Mouse (Mus musculus): ENCODE data around the gene Prkcg. TPM values are rescaled to one million over a fixed set of nuclear protein-coding genes. Genes with fewer than 3 reads are reported as not detected.
"Not testable (repeated sequence)": the region's sequence is repeated elsewhere in the genome, so short reads cannot be mapped to it uniquely, and the experiment has no call there.

Gene Prkcg
- total RNA-seq (2017): not detected in 2 replicates

DNA sequence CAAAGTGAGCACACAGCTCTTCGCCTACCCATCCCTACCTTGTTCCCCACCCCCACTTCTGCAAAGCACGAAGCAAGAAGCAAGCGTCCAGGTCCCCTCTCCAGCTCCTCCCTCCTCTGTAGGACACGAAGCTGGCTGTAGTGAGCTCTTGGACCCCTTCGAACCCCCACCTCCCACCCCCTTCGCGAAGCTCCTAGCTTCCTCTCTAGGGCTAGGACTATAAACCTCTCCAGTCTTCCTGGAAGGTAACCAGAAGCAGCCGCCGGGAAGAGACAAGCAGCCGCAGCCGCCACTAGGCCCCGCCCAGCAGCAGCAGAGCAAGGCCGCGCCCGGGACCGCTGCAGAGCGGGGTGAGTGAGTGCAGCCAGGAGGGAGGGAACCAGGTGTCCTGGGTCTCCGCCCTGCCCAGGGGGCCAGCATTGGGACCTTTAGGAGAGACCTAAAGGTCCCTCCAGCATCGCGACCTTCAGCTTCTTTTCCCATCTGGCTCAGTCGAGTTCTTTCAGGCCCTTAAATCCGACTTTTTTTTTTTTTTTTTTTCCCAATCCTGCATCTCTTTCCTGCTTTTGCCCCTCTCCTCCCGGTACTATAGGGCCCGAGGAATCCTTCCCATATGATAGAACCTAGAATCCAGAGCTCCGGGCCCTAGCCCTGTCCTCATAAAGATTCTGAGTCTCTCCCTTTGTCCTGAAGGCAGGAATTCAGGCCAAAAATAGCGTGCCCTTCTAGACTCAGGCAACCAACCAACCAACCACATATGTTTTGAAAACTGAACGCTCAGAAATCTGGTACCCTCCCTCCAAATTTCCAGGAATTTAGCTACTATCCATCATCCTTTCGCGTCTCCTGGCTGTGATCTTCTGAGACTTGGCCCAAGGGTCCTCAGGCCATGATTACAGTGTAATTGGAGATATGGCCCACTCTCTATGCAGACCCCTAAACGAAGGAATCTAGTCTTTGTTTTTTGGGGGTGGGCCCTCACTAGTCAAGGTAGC is at the start of gene Prkcg, which contains the start of gene Myadm:
Gene Prkcg, plus strand, starts transcription at position 204 of the 995 bp plus-strand sequence.
Gene Myadm, plus strand, starts transcription at position 105 of the 995 bp plus-strand sequence.
- peak; percentile 57 for ATAC-seq (replicated peaks; ENCODE audit: low read depth, poor library complexity, severe bottlenecking)

DNA sequence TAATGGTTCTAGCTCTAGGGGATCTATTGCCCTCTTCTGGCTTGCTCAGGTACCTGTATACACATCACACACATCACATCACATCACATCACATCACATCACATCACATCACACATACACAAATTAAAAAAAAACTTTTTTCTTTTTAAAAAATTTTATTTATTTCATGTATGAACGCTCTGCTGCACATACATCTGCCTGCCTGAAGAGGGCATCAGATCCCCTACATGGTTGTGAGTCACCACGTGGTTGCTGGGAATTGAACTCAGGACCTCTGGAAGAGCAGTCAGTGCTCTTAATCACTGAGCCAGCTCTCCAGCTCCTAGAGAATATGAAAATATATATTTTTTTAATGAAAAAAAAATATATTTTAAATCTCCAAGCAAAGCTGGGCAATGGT is 49.8 kb upstream of the Prkcg start:
- ATAC-seq (replicated peaks; ENCODE audit: low read depth, poor library complexity, severe bottlenecking): no peak

DNA sequence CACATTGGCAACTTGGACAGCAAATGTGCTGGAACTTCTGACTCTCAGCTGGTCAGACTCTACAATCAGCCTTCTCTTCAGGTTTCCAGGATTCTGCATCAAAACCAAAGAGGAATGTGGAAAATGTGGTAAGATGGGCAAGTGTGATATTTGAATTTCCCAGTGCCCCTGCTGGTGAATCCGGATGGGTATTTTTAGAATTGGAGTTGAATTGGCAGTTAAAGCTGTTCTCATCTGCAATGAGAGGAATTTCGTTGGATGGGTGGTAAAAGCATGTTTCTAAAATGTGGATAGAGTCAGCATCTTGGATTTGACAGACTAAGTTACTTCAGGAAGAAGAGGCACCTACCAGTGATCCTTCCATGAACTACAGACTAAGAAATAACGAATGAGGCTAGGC is 28.3 kb upstream of the Prkcg start:
- no peak for ATAC-seq (replicated peaks; ENCODE audit: low read depth, poor library complexity, severe bottlenecking)

DNA sequence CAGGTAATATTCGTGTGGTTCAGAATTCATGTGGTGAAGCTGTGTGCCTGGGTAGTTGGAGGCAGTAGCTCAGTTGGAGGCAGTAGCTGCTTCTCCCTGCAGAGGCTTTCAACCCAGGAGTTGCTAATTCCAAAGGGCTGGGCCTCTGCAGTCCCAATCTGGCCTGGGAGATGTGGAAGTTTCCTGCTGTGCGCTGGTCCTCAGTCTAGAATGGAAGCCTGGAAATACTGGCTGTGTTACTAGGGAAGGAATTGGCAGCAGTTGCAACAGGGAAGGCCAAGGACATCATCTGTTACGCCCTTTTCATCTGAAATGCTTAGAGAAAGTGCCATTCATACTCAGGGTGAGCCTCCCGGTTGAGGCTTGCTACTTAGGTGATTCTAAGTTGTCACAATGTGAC is 27.5 kb upstream of the Prkcg start:
- no peak for ATAC-seq (replicated peaks; ENCODE audit: low read depth, poor library complexity, severe bottlenecking)

DNA sequence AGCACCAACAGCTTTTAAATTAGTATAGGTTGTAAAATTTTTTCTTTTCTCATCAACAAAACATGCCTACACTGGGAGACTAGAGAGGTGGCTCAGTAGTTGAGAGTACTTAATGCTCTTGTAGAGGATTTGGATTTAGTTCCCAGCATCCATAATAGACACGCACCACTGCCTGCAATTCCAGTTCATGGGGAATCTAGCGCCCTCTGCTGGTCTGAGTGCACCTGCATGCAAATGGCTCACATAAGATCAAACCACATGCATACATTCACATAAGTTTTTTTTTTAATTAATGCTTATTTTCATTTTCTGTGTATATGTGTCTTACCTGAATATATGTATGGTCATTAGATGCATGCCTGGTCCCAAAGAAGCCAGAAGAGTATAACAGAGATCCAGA is 26.2 kb upstream of the Prkcg start:
- 0 out of 2 replicates have a peak, but pooled peaks have one; percentile 54 for ATAC-seq (replicated peaks; ENCODE audit: low read depth, poor library complexity, severe bottlenecking)

DNA sequence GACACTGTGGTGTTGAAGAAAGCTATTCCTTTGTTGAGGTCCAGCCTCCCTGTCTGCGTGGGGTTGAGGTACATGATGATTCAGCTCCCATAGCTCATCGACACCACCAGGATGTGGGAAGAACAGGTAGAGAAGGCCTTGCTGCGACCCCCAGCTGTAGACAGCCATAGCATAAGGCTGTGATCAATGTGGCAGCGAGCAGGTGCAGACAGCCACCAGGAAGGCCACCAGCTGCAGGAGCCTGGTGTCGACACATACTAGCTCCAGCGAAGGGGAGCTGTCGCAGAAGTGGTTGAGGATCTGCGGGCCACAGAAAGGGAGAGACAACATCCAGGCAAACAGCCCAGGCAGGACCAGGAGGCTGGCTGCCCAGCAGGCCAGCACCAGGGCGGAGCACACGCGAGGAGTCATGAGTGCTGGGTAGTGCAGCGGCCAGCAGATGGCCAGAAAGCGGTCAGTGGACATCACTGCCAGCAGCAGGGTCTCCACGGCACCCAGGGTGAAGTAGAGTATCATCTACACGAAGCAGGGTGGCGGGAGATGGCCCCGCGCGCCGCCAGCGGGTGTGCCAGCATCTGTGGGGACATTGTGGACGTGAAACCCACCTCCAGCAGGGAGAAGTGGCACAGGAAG is 24.5 kb upstream of the Prkcg start:
- ATAC-seq (replicated peaks; ENCODE audit: low read depth, poor library complexity, severe bottlenecking): 0 out of 2 replicates have a peak, but pooled peaks have one; percentile 22

DNA sequence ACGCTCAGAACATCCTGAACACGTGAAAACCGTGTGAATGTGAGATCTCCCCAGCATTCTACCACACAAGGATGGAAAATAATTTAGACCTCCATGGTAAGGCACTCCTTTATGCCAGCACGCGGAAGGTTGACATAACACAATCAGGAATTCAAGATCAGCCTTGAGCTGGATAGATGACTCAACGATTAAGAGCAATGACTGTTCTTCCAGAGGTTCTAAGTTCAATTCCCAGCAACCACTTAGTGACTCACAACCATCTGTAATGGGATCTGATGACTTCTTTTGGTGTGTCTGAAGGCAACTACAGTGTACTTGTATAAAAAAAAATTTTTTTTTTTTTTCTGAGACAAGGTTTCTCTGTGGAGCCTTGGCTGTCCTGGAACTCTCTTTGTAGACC is 23.7 kb upstream of the Prkcg start:
- ATAC-seq (replicated peaks; ENCODE audit: low read depth, poor library complexity, severe bottlenecking): no peak

DNA sequence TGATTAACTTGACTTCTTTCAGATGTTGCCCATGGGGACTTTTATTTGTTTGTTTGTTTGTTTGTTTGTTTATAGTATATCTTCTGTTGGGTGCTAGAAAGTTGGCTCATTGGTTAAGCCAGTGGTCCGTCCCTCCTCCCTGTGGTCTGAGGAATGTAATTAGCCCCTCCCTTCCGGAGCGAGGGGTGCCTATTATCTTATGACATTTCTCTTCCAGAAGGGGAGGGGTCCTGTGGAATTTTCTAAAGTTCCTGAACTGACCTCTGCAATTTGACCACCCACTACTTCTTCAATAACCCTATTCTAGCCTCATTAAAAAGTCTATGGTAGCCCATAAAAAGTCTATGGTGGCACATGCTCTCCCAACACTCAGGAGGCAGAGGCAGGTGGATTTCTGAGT is 21.7 kb upstream of the Prkcg start:
- no peak for ATAC-seq (replicated peaks; ENCODE audit: low read depth, poor library complexity, severe bottlenecking)

DNA sequence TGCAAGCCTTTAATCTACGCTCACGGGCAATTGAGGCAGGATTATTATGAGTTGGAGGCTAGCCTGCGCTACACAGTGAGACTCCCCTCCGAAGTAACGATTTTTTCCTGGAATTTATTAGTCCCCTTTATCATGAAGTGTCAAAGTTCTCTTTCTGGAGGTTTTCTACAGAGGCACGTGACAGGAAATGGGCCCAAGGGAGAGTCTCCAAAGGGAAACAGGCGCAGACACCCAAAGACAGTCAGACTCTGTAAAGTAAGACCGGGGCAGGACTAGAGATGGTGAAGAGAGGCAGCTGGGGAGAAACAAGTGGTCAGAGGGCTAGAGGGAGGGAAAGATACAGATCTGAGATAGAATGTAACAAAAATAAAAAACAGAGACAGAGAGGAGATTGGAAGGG is 21.1 kb upstream of the Prkcg start:
- no peak for ATAC-seq (replicated peaks; ENCODE audit: low read depth, poor library complexity, severe bottlenecking)

DNA sequence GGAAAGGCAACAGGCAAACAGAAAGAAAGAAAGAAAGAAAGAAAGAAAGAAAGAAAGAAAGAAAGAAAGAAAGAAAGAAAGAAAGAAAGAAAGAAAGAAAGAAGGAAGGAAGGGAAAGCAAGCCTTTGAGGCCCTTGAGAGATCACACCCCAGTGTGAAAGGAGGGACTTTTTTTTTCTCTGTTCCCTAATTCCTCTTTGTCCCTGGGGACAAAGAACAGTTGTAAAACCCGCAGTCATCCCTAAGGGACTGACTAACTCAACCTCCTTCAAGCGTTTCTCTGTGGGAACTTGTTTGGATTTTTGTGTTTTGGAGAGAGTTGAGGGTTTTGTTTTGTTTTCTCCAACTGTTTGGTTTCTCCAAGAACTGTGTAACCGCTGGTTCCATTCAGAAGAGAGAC is 20.7 kb upstream of the Prkcg start:
- no peak for ATAC-seq (replicated peaks; ENCODE audit: low read depth, poor library complexity, severe bottlenecking)

DNA sequence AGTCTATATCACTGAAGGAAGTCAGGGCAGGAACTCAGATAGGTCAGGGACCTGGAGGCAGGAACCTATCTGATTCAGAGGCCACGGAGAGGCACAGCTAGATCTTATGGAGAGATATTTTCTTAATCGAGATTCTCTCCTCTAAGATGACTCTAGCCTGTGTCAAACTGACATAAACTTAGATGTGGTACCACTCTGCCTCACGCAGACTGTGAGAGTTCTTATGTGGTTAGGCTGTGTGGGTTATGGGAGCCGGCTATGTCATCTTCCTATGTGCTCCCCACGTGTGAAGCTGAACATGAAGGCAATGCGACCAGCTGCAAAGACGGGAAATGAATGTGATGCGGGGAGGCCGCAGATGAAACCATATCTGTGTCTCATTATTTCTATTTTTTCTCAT is 16.8 kb upstream of the Prkcg start:
- no peak for ATAC-seq (replicated peaks; ENCODE audit: low read depth, poor library complexity, severe bottlenecking)

DNA sequence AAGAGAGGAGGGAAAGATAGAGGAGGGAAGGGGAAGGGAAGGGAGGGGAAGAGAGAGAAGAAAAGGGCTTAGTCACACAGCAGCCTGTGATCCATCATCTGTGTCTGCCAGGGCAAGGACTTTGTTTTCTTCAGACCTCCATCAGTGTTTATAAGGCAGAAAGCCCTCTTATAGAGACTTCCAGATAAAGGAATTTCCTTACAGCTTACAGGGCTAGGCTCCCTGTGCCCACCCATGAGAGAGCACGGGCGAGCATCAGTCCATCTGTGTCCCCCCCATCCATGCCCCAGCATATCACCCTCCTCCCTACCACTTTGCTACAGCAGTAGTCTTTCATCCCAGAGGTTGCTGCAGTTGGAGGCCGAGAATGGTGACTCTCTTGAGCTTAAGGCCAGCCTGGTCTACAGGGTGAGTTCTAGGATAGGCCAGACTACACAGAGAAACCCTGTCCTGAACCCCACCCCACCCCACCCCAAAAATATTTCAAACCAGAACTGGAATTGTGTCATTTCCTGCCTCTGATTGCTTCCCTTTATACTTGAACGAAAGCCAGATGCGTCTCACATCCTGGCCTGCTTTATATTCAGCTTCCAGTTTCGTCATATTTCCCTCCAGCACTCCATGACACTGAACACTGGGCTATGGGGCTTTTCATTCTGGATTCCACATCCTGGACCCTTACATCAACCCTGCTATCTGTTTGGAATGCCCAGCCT is 13.4 kb upstream of the Prkcg start:
- peak; percentile 62 for ATAC-seq (replicated peaks; ENCODE audit: low read depth, poor library complexity, severe bottlenecking)

DNA sequence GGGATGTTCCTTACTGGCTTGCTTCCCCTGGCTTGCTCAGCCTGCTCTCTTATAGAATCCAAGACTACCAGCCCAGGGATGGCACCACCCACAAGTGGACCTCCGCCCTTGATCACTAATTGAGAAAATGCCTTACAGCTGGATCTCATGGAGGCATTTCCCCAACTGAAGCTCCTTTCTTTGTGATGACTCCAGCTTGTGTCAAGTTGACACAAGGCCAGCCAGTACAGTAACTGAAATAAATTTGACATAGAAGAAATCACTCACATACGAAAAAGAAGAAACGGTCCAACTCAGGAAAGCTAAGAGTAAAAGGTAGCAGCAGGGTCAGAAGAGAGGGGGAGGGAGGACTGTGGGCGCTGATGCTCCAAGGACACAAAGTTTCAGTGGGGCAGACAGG is 12.2 kb upstream of the Prkcg start:
- not testable (repeated sequence) for ATAC-seq (replicated peaks; ENCODE audit: low read depth, poor library complexity, severe bottlenecking)

DNA sequence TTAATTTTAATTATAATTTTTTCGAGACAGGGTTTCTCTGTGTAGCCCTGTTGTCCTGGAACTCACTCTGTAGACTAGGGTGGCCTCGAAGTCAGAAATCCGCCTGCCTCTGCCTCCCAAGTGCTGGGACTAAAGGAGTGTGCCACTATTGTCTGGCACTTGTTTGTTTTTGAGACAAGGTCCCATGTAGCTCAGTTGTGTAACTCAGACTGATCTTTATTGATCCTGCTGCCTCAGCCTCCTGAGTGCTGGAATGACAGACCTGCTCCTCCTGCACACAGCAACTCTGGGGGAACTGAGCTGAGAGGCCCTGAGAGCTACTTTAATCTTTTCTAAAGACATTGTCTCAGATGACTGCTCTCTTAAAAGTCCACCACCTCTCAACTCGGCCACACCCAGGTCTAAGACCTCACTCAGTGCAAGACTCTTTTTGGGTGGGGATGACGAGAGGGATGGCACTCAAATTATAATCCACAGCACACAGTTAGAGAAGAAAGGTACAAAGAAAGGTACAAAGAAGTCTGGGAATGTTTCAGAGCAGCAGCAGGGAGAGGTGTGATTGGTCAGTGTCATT is 8.8 kb upstream of the Prkcg start:
- no peak for ATAC-seq (replicated peaks; ENCODE audit: low read depth, poor library complexity, severe bottlenecking)

DNA sequence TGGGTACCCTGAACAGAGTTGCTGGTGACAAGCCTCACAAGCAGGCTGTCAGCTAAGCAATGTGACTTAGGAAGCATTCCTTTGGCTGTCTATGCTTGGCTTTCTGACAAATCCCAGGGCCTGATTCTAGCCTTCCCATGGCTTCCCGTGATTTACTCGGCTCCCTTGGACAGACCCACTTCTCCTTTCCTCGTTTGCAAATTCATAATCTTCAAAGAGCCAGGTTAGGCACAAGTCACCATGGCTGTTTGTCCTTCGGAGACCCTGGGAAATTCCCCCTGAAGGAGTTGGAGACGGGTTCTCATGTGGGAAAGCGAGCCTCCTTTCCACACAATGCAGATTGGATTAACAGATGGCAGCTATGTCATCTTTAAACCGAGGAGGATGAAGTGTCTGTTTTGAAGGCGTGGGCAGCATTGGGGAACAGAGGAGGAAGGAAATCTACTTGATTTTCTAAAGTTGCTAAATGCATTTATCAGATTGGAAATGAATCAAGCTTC is 8.3 kb upstream of the Prkcg start:
- ATAC-seq (replicated peaks; ENCODE audit: low read depth, poor library complexity, severe bottlenecking): no peak

DNA sequence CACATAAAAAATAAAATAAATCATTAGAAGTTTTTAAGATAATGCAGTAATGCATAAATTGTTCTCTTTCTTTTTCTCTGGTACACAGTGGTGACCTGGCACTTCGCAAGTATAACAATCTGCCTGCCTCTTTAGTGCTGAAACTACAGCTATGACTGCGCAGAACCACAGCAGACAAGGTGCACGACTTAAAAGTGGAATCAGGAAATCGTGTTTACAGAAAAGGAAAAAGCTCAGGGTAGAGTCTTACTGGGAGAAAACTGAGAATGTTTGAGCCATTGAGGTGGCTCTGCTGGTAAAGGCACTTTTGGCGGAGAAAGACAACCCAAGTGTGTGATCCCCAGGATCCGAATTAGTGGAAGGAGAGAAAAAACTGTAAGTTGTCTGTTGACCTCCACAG is 7.2 kb upstream of the Prkcg start:
- ATAC-seq (replicated peaks; ENCODE audit: low read depth, poor library complexity, severe bottlenecking): no peak

DNA sequence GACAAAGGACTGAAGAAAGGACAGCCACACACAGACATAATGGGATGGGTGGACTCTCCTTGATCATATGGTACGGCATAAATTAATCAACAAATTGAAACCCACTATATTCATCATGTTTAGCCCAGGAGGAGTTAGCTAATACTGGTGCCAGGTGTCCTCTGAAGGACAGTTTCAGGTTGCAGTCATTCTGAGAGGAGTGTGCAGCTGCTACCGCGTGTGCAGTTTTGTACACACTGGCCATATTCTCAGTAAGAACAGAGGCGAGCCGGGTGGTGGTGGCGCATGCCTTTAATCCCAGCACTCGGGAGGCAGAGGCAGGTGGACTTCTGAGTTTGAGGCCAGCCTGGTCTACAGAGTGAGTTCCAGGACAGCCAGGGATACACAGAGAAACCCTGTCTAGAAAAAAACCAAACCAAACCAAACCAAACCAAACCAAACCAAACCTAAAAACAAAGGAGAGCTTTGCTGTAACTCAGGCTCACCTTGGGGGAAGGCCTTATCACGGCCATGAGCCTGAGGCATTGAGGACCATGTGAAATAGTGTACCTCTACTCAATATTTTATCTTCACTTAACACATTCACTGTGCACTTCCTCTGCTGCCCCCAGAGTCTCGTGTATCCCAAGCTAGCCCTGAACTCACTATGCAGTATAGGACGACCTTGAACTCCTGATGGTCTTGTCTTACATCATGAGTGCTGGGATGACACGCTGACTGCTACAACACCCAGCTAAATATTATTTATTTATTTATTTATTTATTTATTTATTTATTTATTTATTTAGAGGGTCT is 5.7 kb upstream of the Prkcg start:
- no peak for ATAC-seq (replicated peaks; ENCODE audit: low read depth, poor library complexity, severe bottlenecking)

DNA sequence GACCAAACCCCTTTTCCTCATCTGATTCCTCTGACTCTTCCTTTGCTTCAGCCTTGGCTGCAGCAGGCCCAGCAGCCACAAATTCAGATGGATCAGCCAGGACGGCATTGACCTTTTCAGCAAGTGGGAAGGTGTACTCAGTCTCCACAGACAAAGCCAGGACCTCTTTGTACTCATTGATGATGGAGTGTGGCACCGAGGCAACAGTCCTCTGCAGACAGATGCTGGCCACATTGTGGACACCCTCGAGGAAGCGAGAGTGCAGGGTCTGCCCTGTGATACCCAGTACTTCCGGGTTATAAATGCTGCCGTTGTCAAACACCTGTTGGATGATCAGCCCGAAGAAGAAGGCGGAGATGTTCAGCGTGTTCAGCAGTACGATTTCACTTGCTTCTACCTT is 4.4 kb upstream of the Prkcg start:
- no peak for ATAC-seq (replicated peaks; ENCODE audit: low read depth, poor library complexity, severe bottlenecking)

DNA sequence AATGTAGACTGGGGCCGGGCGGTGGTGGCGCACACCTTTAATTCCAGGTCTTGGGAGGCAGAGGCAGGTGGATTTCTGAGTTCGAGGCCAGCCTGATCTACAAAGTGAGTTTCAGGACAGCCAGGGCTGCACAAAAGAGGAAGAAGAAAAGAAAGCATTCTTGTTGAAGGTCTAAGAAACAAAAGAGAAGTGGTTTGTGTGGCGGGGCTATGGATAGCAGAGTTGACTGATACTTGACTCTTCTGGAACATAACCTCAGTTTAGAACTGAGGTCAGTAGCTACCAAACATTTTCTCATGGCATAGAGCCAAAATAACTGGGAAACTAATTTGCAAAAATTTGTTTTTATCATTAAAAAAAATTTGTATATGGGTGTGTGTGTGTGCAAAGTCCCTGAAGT is 2.9 kb upstream of the Prkcg start:
- peak; percentile 50 for ATAC-seq (replicated peaks; ENCODE audit: low read depth, poor library complexity, severe bottlenecking)
